Mouse (Mus musculus): ENCODE measurements at regions not wholly inside any gene's neighbourhood (a gene's known extent, or its start where the extent isn't known, plus 50 kb on each side); places are given as distances from the start of the nearest gene placed in this dataset.

- no peak for DNase-seq
Observed at GRCm38 (mm10) chr16:46581115-46581514, 82.8 kb upstream of the Nectin3 start.

- DNase-seq: no peak
Observed at GRCm38 (mm10) chr16:46574221-46574620, 75.9 kb upstream of the Nectin3 start.

- no peak for DNase-seq
Observed at GRCm38 (mm10) chr16:46567446-46567845, 69.1 kb upstream of the Nectin3 start.

GRCm38 (mm10) chr16:46566020-46566581 is 67.8 kb upstream of the Nectin3 start:
- DNase-seq: no peak

- DNase-seq: no peak
Observed at GRCm38 (mm10) chr16:46557281-46557680, 59.0 kb upstream of the Nectin3 start.

GRCm38 (mm10) chr16:46548207-46548606 is 49.9 kb upstream of the Nectin3 start:
- no peak for DNase-seq

All from lung, postnatal 4 days (tissue).